Mouse (Mus musculus): ENCODE results near the gene Steap4. TPM values are rescaled to one million over a fixed set of nuclear protein-coding genes. Genes with fewer than 3 reads are reported as not detected.

Gene Steap4
- total RNA-seq, 2 experiments from 2014 or later: 0.15 to 0.17 TPM

- TF ChIP-seq CTCF (conservative IDR thresholded peaks at IDR 0.05): no peak
- DNase-seq (ENCODE audit: low spot score in 2 of 2): no peak
- H3K27ac ChIP-seq: no peak overlapping the region
- H3K4me3 ChIP-seq: no peak overlapping the region
Observed at GRCm38 (mm10) chr5:7997086-7997485, 36.8 kb downstream of the Steap4 start.

- Histone ChIP-seq H3K4me3 (no peak overlapping the region), H3K27ac (peak overlapping the region; percentile 21; the same call in 1 of the 2 replicates)
- peak; percentile 23 to 35 for DNase-seq (ENCODE audit: low spot score in 2 of 2)
- TF ChIP-seq CTCF (conservative IDR thresholded peaks at IDR 0.05): no peak
Observed at GRCm38 (mm10) chr5:8000466-8000865, 40.2 kb downstream of the Steap4 start.

- Histone ChIP-seq H3K27ac (no peak overlapping the region), H3K4me3 (no peak overlapping the region)
- no peak for TF ChIP-seq CTCF (conservative IDR thresholded peaks at IDR 0.05)
- no peak for DNase-seq (ENCODE audit: low spot score in 2 of 2)
Observed at GRCm38 (mm10) chr5:8002827-8003226, 42.6 kb downstream of the Steap4 start.

- TF ChIP-seq CTCF (conservative IDR thresholded peaks at IDR 0.05): no peak
- no peak for DNase-seq (ENCODE audit: low spot score in 2 of 2)
- Histone ChIP-seq H3K27ac (no peak overlapping the region), H3K4me3 (no peak overlapping the region)
Observed at GRCm38 (mm10) chr5:8013276-8013675, 53.0 kb downstream of the Steap4 start.

Other genes starting within 250 kb of the Steap4 start
- gene Sri, start 85.6 kb downstream of the Steap4 start, total RNA-seq (2021): 100 to 1,000 TPM; 106 to 107 TPM

Data from layer of hippocampus, adult 2 months (tissue).